Mouse (Mus musculus): Measurements from ENCODE around the gene Olfr645.

DNA sequence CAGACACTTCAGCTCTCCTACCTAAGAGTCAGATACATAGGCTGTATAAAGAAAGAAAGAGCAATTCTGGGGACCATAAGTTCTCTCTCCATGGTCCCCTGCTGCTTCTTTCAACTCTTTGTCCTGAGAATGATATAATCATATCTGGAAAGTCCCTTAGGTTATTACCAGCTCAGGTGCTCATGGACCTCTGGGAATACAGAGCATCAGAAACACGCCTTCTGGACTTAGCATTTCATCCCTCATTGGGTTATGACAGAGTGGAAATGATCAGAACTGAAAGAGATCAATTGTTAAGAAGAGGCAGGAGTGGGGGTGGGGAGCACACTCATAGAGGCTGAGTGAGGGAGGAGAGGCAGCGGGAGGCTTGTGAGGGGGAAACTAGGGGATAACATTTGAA lies 13.5 kb downstream of the Olfr645 start, which contains the start of gene Olfr644:
- no peak for TF ChIP-seq CTCF (IDR thresholded peaks at IDR 0.05; ENCODE audit: borderline replicate concordance, insufficient read depth, low read length)
- TF ChIP-seq POLR2A (IDR thresholded peaks at IDR 0.05; ENCODE audit: low read depth, low read length): no peak

Measured in embryonic fibroblast, embryonic 13.5 days (primary cell).